Mouse (Mus musculus) ES-Bruce4 (cell line): ENCODE data around the gene Nhlrc4.

ENCODE experiments used
- CTCF ChIP-seq: IDR thresholded peaks from one replicate; pipeline ENCODE4 v1.8.1; 2011; ENCODE audit warnings: low read depth, low read length
- EP300 ChIP-seq: IDR thresholded peaks from 2 replicates; pipeline ENCODE4 v1.6.1; 2011; ENCODE audit warnings: low read depth, low read length; ENCODE audit not compliant: insufficient read depth
- POLR2A ChIP-seq: IDR thresholded peaks from one replicate; pipeline ENCODE4 v1.8.1; 2011; ENCODE audit warnings: low read length; ENCODE audit not compliant: insufficient read depth

GRCm38 (mm10) chr17:25941511-25942241, 3.1 kb downstream of the Nhlrc4 start:
- TF ChIP-seq CTCF (no peak), EP300 (no peak), POLR2A (no peak)
